Mouse (Mus musculus): ENCODE measurements around the gene Wdr90. TPM values are rescaled to one million over a fixed set of nuclear protein-coding genes. Genes with fewer than 3 reads are reported as not detected.
"Not testable (repeated sequence)": the region's sequence is repeated elsewhere in the genome, so short reads cannot be mapped to it uniquely, and the experiment has no call there.

Gene Wdr90
- total RNA-seq, 1 experiment from 2014 or later, result 8.4 TPM

DNA sequence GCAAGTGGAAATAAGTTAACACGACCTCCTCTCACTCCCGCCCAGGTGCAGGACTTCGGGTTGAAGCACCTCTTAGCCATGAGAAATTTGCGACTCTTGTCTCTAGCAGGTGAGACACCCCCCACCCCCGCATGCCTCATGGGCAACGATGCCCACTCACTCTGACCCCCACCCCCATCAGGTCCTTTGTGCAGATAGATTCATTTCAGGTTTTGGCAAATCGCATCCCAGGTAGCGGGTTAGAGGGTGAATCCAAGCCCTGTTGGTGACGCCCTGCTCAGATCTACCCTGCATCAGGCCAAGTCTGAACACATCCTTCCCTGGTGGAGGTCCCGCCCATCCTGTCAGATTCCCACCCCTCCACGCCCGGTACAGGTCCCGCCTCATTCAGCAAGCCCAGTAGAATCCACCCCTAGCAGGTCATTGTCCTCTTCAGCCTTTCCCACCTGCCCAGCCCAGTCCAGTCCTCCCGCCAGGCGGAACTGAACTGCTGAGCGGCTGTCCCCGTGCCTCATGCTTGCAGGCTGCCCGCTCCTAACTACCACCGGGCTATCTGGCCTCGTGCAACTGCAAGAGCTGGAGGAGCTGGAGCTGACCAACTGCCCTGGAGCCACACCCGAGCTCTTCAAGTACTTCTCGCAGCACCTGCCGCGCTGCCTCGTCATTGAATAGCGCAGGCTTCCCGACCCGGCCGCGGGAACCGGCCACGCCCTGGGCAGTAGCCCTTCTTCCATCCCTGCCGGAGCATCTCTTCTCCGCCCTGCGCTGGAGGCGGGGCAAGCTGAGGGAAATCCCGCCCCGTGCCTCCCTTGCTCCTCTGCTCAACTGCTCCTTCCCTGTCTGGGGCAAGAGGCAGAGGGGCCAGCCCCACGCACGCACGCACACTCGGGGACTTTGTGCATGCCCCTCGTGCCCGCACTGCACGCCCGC, 42.2 kb downstream of the Wdr90 start:
- ATAC-seq (ENCODE audit: extremely low read depth, insufficient number of reproducible peaks, low FRiP score, poor library complexity, severe bottlenecking), result no peak

DNA sequence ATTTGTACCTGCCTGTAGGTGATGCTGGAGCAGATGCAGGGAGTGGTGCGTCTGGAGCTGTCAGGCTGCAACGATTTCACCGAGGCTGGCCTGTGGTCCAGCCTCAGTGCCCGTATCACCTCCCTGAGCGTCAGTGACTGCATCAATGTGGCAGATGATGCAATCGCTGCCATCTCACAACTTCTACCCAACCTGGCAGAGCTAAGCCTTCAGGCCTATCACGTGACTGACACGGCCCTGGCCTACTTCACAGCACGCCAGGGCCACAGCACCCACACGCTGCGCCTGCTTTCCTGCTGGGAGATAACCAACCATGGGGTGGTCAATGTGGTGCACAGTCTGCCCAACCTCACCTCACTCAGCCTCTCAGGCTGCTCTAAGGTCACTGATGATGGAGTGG, 43.6 kb downstream of the Wdr90 start:
- ATAC-seq (ENCODE audit: extremely low read depth, insufficient number of reproducible peaks, low FRiP score, poor library complexity, severe bottlenecking), result no peak

DNA sequence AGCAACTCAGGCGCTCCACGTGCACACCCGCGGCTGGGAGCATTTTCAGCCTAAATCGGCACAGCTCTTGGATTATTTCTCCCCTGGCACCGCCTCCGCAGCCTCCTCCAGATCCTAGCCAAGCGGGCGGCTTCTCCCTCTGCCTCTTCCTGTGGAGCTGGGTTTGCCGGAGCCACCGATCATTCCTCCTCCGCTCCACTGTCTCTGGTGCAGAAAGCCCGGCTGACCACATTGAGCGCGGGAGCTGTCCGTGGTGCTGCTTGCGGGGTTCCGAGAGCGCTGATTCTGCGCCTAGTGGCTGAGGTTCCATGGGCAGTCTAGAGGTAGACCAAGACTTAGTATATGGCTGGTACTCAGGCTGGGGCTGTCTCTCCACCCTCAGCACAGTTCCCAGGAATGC, 47.8 kb downstream of the Wdr90 start:
- ATAC-seq (ENCODE audit: extremely low read depth, insufficient number of reproducible peaks, low FRiP score, poor library complexity, severe bottlenecking), result peak; percentile 54

DNA sequence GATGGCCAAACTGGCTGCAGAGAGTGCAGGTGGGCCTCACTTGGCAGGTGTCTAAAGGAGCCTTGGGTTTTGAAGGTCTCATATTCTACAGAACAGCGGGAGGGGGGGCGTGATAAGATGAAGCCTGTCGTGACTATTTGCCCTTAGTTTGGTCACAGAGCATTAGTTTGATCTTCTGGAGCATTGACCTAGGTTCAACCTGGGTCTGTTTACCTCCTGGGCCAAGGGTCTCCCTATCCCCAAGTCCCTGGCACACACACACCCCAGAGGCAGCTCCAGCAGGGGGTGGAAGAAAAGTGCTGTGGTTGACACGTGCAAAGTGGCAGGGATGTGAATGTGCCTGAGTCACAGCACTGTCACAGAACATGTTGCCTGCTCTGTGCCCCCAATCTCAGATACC, 50.4 kb downstream of the Wdr90 start:
- ATAC-seq (ENCODE audit: extremely low read depth, insufficient number of reproducible peaks, low FRiP score, poor library complexity, severe bottlenecking), result no peak

DNA sequence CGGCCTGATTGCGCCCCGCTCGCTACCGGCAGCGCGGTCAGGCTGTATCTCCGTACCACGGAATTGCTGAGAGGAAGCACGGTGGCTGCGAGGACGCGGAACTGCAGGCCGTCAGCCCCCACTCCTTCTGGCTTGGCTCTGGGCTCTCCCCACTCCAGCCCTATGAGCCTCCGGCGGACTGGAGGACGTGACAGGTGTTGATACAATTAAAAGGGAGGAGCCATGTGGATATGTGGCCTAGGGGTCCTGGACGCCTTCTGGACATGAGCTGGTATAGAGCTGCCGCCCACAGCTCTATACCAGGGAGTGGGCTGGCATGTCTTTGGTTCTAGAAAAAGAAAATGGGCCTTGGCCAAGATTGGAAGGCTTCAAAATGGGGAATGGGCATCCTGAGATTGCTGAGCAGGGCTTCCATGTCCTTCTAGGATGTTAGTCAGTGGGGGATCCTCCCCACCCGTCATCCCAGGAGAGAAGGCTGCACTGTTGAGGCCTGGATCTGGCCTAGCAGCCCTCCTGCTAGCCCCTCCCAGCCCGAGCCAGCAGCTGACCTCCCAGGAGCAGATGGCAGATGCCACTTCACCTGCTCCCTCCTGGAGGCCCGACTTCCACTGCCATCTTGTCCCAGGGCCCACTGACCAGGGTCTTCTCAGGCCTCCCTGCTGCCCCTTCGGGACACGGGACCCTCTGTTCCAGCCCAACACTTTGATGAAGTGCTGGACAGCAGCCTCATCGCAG, 51.5 kb downstream of the Wdr90 start:
- no peak for ATAC-seq (ENCODE audit: extremely low read depth, insufficient number of reproducible peaks, low FRiP score, poor library complexity, severe bottlenecking)

DNA sequence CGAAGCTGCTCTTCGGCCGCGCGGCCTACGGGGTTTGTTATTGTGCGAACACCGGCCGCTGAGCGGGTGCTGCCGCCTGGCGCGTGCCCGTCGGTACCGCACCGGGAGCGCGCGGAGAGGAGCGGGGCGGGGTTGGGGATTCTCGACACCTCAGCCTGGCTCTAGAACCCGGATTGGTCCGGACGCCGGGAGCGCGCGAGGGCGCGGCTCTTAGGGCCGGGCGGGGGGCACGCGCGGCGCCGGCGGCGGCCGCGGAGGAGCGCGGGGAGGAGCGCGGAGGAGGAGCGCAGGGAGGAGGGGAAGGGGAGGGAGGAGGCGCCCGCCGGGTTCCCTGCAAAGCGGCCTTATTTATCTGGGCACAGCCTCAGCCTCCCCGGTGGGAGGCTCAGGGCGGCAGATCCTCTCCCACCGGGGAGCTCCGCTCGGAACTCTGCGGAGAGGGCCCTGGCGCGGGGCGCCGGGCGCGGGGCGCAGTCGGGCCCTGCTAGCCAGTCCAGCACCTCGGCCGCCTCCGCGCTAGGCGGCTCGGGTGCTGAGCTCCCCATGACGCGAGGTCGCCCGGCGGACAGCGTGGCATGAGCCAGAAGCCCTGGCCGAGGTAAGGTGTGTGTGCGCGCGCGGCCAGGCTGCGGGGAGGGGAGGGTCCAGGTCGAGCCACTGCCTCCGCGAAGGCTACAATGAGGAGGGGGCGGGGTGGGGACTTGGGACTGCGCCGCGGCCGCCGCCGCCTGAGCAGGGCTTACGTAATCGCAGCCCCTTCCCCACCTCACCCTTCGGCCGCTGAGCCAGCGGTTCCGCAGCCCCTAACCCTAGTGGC, 52.3 kb downstream of the Wdr90 start, which contains the start of gene Fbxl16:
Fbxl16 (plus strand) TSS at position 297 of the 817 bp plus-strand sequence.
- no peak for ATAC-seq (ENCODE audit: extremely low read depth, insufficient number of reproducible peaks, low FRiP score, poor library complexity, severe bottlenecking)

DNA sequence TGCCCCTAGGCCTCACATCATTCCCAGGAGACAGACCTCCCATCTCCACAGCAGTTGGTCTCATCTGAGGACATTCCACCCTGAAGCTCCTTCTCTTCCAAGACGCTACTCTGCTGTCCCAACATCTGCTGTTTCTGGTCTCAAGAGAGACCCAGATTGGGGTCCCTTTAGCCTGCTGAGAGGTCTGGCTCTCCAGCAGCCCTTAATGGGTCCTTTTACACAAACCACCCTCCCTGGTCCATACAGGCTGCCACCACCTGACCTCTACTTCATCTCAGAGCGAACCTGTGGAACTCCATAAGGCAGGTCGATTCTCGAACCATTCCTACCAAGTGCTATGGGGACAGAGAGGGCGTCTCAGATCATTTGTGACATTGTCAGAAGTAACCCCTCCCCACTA, 53.3 kb downstream of the Wdr90 start:
- ATAC-seq (ENCODE audit: extremely low read depth, insufficient number of reproducible peaks, low FRiP score, poor library complexity, severe bottlenecking), result no peak

DNA sequence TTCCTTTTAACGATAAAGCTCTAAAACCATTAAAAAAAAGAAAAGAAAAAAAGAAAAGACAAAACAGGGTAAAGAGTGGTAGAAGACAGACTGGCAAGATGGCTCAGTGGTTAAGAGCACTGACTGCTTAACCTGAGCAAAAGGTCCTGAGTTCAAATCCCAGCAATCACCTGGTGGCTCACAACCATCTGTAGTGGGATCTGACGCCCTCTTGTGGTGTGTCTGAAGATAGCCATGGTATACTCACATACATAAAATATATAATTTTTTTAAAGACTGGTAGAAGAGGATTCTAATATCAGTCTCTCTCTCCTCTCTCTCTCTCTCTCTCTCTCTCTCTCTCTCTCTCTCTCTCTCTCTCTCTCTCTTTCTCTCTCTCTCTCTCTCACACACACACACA, 53.8 kb downstream of the Wdr90 start:
- not testable (repeated sequence) for ATAC-seq (ENCODE audit: extremely low read depth, insufficient number of reproducible peaks, low FRiP score, poor library complexity, severe bottlenecking)

DNA sequence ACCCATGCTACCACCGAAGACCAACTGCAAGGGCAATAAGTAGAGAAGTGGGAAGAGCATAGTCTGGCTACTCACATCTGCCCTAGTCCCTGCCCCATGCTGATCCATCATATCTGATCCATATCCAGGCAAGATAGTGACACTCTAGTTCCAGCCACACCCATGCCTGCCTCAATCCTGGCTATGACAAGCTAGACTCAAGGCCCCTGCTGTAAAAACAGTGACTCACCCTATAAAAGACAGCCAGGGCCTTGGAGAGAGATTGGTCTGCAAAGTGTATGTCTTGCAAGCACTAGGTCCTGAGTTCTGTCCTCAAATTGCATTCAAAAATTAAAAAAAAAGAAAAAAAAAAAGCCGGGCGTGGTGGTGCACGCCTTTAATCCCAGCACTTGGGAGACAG, 54.8 kb downstream of the Wdr90 start:
- ATAC-seq (ENCODE audit: extremely low read depth, insufficient number of reproducible peaks, low FRiP score, poor library complexity, severe bottlenecking), result no peak

DNA sequence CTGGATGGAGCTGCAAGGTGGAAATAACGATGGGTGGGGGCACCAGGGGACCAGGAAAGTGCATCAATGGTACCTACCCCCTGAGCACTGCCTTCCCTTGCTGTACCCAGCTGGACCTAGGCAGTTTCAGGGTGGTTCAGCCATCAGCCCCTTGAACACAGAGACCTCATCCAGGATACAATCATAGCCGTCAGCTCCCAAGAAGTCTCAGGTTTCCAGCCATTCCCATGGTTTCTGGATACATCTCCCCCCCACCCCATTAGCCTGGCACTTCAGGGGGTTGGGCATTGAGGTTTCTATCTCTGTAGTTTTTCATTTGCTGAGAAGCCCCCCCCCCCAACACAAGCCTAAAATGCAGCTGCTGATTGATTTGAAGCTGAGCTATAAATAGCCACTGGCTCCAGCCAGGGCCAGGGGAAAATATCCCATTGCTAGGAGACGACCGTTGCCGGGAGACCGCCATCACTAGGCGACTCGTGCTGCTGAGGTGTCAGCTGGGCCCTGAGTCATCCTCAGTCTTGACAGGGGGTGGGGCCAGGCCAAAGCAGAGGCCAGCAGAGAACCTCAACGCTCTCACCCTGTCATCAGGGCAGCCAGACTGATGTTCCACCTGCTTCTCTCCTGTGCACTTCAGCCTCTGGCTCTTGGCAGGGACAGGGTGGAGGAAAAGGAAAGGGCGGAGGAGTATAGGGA, 58.3 kb downstream of the Wdr90 start:
- ATAC-seq (ENCODE audit: extremely low read depth, insufficient number of reproducible peaks, low FRiP score, poor library complexity, severe bottlenecking), result no peak

DNA sequence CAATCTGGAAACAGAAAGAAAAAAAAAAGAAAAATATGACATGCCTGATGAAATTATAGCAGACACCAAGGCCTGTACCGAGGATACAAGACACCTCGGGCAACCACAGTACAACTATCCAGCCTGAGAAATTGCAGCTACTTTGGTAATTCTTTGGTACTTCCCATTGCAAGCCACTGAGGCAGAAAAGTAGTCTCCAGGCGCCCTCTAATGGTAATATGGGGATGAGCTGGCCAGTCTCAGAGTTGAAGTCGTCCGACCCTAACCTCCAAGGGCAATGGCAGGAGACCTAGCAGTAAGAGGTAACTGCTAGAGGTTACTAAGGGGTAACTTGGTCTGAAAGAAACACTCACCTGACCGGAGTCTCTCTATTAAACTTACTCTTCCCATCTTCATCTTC, 60.3 kb downstream of the Wdr90 start:
- peak; percentile 88 for ATAC-seq (ENCODE audit: extremely low read depth, insufficient number of reproducible peaks, low FRiP score, poor library complexity, severe bottlenecking)

DNA sequence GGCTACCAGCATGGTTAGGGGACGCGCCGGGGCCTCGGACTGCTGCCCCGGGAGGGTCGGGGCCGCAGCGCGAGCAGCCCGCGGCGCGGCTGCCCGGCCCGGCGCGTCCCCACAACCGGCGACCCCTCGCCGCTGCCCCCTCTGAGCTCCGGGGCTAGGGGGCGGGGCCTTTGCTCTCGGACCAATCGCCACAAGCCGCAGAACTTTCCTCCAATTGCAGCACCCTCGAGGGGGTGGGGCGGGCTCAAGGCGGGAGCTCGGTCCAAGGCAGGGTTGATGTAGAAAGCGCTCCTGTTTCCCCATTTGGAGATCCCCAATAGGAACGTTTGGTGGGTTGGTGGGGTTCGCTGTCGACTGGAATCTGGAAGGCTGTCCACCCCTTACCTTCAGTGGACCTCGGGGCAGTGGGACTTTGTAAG, 64.3 kb downstream of the Wdr90 start, which contains the start of gene Metrn:
Metrn (minus strand) TSS at position 186 of the 419 bp plus-strand sequence.
- peak; percentile 59; the same call in 1 of the 2 replicates for ATAC-seq (ENCODE audit: extremely low read depth, insufficient number of reproducible peaks, low FRiP score, poor library complexity, severe bottlenecking)

DNA sequence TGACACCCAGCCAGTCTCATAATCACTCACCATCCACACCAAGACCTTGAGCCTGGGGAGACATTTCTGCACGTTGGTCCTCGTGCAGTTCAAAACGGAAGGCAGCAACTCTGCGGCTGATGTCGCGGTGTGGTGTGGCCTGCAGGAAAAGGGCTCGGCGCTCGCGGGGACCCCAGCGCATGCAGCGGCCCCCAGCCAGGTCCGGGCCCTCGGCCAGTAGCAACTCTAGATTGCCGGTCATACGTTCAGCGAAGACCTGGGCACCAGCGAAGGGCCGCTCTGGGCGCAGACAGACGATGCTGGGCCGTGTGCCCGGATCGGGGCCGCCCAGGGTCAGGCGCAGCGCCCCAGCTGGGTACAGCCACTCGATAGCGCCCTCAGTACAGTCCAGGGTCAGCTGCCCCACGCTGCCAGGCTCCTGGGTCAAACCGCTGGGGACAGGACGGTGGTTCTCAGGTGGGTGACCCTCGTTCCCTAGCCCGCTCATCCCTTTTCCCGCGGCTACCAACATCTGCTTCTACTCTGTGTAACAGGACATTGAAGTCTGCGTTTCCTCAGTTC, 65.0 kb downstream of the Wdr90 start:
- no peak for ATAC-seq (ENCODE audit: extremely low read depth, insufficient number of reproducible peaks, low FRiP score, poor library complexity, severe bottlenecking)

DNA sequence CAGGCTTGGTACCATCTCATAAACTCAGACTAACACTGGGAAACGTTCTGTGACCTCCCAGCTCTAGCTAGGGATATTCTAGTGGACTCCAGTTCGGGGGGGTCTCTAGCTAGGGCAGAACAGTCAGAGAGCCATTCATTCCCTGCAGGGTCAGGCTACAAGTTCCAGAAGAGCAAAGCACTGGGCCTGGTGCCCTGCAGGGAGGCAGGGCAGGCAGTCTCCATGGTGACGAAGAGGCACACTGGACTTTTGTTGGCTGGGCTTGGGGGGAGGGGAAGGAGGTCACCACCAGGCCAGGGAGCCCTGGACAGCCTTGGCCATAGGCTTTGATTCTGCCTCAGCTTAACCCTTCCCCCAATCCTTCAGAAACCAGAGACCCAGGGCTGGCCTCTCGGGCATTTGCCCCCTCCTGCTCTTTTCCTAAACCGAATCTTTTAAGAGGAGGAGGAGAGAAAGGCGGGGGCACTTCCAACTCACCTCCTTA, 65.7 kb downstream of the Wdr90 start, which contains the start of gene AC134908.4:
AC134908.4 (minus strand) TSS at position 51 of the 484 bp plus-strand sequence.
- no peak for ATAC-seq (ENCODE audit: extremely low read depth, insufficient number of reproducible peaks, low FRiP score, poor library complexity, severe bottlenecking)

DNA sequence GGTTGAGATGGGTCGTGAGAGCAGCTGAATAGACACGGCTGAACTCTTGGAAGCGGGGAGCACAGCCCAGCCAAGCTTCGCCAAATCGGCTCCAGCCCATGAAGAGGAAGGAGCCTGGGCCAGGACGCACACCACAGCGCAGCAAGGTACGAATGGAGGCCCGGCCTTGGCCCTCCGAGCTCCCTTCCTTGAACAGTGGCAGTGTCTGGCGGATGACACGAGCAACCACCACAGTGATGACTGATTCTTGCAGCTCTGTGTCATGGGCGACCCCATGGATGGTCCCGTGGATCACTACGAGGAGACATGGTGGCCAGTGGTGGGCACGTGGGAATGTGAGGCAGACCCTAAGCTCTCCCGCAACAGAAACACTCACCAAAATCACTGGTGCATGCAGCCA, 66.3 kb downstream of the Wdr90 start:
- no peak for ATAC-seq (ENCODE audit: extremely low read depth, insufficient number of reproducible peaks, low FRiP score, poor library complexity, severe bottlenecking)

Measured in neutrophil, adult 5-6 weeks (primary cell).